Mouse (Mus musculus): Measurements from ENCODE around the gene Bcas2. TPM values are rescaled to one million over a fixed set of nuclear protein-coding genes. Genes with fewer than 3 reads are reported as not detected.

The Bcas2 gene
- polyA plus RNA-seq, 1 experiment from 2014 or later = 243 TPM

DNA sequence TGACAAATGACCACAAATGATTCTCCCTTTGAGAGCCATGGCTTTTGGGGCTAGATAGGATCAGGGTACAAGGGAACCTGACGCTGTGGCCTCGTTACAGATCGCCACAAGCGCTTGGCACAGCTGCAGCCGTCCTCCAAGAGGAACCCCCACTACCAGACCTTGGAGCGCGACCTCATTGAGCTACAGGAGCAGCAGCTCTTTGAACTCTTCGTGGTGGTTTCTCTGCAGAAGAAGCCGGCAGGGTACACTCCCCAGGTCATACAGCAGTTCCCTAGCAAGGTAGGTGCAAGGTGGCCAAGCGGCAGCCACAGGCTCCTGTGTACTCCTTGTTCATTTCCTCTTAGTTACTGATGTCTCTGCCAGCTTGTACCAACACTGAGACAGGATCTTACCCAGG, 22.5 kb upstream of the Bcas2 start:
- WGBS = 87% methylated on average over 10 of the region's 10 CpGs
- H3K4me1 ChIP-seq (ENCODE audit: control insufficient read depth, insufficient read depth, low read length) = no peaks in the 10 kb centered on the region
- no peak overlapping the region for H3K4me2 ChIP-seq (ENCODE audit: low read length)
- H3K9me3 ChIP-seq (replicated peaks; ENCODE audit: control insufficient read depth, low read length, poor library complexity, severe bottlenecking) = no peaks in the 10 kb centered on the region
- no peak for ATAC-seq
- H3K27me3 ChIP-seq (ENCODE audit: control insufficient read depth, insufficient read depth, low read depth, low read length) = no peaks in the 10 kb centered on the region
- no peak overlapping the region for H3K4me3 ChIP-seq (ENCODE audit: low read depth, low read length)
- no peak overlapping the region for H3K27ac ChIP-seq (ENCODE audit: low read length)
- H3K36me3 ChIP-seq (ENCODE audit: control insufficient read depth, insufficient read depth, low read length) = no peaks in the 10 kb centered on the region
- no peak overlapping the region for H3K9ac ChIP-seq (ENCODE audit: low read depth, low read length)

DNA sequence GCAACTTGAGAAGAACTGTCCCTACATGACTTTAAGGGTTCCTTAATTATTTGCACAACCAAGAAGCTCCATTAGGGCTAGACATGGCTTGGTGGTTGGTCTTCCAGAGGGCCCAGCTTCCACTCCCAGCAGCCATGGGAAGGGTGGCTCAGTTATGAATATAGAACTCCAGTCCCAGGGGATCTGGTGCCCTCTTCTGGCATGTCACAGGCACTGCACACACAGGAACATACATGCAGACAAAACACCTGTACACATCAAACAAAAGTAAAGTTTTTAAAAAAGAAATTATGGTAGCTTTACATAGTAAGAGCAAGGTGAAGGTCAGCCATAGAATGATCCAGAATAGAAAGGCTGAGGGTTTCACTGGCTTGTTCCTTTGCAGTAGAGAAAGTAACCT, 17.7 kb upstream of the Bcas2 start:
- no peak overlapping the region for H3K4me3 ChIP-seq (ENCODE audit: low read depth, low read length)
- no peak for ATAC-seq
- no peaks in the 10 kb centered on the region for H3K27me3 ChIP-seq (ENCODE audit: control insufficient read depth, insufficient read depth, low read depth, low read length)
- H3K27ac ChIP-seq (ENCODE audit: low read length) = no peak overlapping the region
- no peaks in the 10 kb centered on the region for H3K4me1 ChIP-seq (ENCODE audit: control insufficient read depth, insufficient read depth, low read length)
- H3K4me2 ChIP-seq (ENCODE audit: low read length) = no peak overlapping the region
- H3K9me3 ChIP-seq (replicated peaks; ENCODE audit: control insufficient read depth, low read length, poor library complexity, severe bottlenecking) = no peaks in the 10 kb centered on the region
- H3K36me3 ChIP-seq (ENCODE audit: control insufficient read depth, insufficient read depth, low read length) = no peaks in the 10 kb centered on the region
- no peak overlapping the region for H3K9ac ChIP-seq (ENCODE audit: low read depth, low read length)

DNA sequence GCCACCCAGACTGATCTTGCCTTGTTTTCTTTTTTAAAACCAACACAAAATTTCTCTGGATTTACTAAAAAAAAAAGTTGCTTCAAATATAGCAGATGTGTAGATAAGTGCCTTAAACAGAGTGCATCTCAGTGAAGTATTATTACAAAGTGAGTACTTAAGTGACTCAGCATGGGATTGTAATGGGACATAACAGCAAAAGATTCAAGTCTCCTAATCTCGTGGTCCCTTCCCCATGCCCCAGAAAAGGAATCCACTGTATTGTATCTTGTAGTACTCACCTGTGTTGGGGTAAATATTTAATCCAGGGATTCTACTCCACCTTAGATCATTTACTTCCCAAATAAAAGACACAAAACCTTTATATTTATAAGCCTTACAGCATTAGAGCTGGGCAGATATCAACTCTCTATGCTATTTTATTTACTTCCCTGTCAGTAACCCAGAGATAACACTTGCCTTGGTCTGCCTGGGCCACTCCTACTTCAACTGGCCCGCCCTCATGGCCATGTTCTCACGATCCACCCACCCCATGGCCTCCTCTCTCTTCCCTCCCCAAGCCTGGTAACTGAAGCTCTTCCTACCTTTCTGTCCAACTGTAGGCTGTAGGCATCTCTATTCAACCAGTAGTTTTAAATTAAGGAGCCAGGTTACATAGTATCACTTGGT, 12.1 kb upstream of the Bcas2 start:
- Histone ChIP-seq H3K9me3 (replicated peaks; ENCODE audit: control insufficient read depth, low read length, poor library complexity, severe bottlenecking) (no peaks in the 10 kb centered on the region), H3K4me2 (ENCODE audit: low read length) (no peak overlapping the region), H3K4me3 (ENCODE audit: low read depth, low read length) (no peak overlapping the region), H3K27ac (ENCODE audit: low read length) (no peak overlapping the region), H3K4me1 (ENCODE audit: control insufficient read depth, insufficient read depth, low read length) (no peaks in the 10 kb centered on the region), H3K9ac (ENCODE audit: low read depth, low read length) (no peak overlapping the region), H3K36me3 (ENCODE audit: control insufficient read depth, insufficient read depth, low read length) (no peaks in the 10 kb centered on the region), H3K27me3 (ENCODE audit: control insufficient read depth, insufficient read depth, low read depth, low read length) (no peaks in the 10 kb centered on the region)
- 63% methylated on average over 3 of the region's 3 CpGs for WGBS
- no peak for ATAC-seq

DNA sequence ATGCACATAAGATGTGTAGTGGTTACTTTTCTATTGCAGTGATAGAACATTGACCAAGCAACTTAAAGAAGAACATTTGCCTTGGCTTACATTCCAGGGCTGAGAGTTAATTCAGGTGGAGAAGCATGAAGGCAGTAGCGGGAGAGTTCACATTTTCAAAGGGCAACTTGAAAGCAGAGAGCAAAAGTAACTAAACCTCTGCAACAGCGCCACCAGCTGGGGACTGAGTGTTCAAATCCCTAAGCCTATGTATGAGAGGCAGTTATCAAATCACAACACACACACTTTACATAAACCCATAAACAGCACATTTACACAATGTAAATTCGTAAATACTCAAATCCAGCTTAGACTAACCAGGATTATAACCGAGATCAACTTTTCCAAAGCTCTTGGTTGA, 1.7 kb upstream of the Bcas2 start:
- Histone ChIP-seq H3K27me3 (ENCODE audit: control insufficient read depth, insufficient read depth, low read depth, low read length) (no peaks in the 10 kb centered on the region), H3K4me2 (ENCODE audit: low read length) (no peak overlapping the region), H3K27ac (ENCODE audit: low read length) (no peak overlapping the region), H3K9me3 (replicated peaks; ENCODE audit: control insufficient read depth, low read length, poor library complexity, severe bottlenecking) (no peaks in the 10 kb centered on the region), H3K4me3 (ENCODE audit: low read depth, low read length) (no peak overlapping the region), H3K9ac (ENCODE audit: low read depth, low read length) (no peak overlapping the region), H3K4me1 (ENCODE audit: control insufficient read depth, insufficient read depth, low read length) (peaks cover 15% of the 10 kb centered on the region), H3K36me3 (ENCODE audit: control insufficient read depth, insufficient read depth, low read length) (peaks cover 5% of the 10 kb centered on the region)
- 11% methylated on average over 4 of the region's 4 CpGs for WGBS
- no peak for ATAC-seq

DNA sequence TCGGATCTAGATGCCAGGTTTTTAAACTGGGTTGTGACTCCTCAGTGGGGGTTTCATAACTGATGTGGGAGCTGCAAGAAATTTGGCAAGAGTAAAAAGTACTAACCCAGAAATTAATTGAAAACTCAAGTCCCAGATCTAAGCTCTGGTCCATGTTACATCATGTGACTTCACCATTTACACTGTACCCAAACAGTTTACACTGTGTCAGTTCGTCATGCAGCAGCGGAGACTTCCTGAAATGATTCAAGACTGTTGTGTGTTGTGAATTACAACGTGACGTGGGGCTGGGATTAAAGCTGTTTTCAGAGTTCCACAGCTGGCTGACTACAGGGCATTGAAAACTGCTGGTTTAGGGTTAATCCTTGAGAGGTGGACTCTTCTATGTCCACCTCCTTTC, 1.2 kb downstream of the Bcas2 start:
- H3K27me3 ChIP-seq (ENCODE audit: control insufficient read depth, insufficient read depth, low read depth, low read length) = no peaks in the 10 kb centered on the region
- WGBS = 52% methylated on average over 5 of the region's 5 CpGs
- H3K9me3 ChIP-seq (replicated peaks; ENCODE audit: control insufficient read depth, low read length, poor library complexity, severe bottlenecking) = no peaks in the 10 kb centered on the region
- H3K4me2 ChIP-seq (ENCODE audit: low read length) = peak overlapping the region; percentile 96
- peak overlapping the region; percentile 79 for H3K9ac ChIP-seq (ENCODE audit: low read depth, low read length)
- H3K27ac ChIP-seq (ENCODE audit: low read length) = no peak overlapping the region; the same call in 1 of the 2 replicates
- peaks cover 17% of the 10 kb centered on the region for H3K36me3 ChIP-seq (ENCODE audit: control insufficient read depth, insufficient read depth, low read length)
- H3K4me3 ChIP-seq (ENCODE audit: low read depth, low read length) = peak overlapping the region; percentile 86
- ATAC-seq = no peak
- H3K4me1 ChIP-seq (ENCODE audit: control insufficient read depth, insufficient read depth, low read length) = peaks cover 15% of the 10 kb centered on the region

GRCm38 (mm10) chr3:103176740-103177139, 5.3 kb downstream of the Bcas2 start:
- H3K36me3 ChIP-seq (ENCODE audit: control insufficient read depth, insufficient read depth, low read length) = peaks cover 28% of the 10 kb centered on the region

GRCm38 (mm10) chr3:103179527-103179926, 8.1 kb downstream of the Bcas2 start:
- H3K36me3 ChIP-seq (ENCODE audit: control insufficient read depth, insufficient read depth, low read length) = peaks cover 23% of the 10 kb centered on the region
- H3K4me2 ChIP-seq (ENCODE audit: low read length) = no peak overlapping the region
- WGBS = 90% methylated on average over 9 of the region's 9 CpGs
- no peak for ATAC-seq
- H3K4me1 ChIP-seq (ENCODE audit: control insufficient read depth, insufficient read depth, low read length) = no peaks in the 10 kb centered on the region
- no peaks in the 10 kb centered on the region for H3K27me3 ChIP-seq (ENCODE audit: control insufficient read depth, insufficient read depth, low read depth, low read length)
- no peaks in the 10 kb centered on the region for H3K9me3 ChIP-seq (replicated peaks; ENCODE audit: control insufficient read depth, low read length, poor library complexity, severe bottlenecking)
- no peak overlapping the region for H3K4me3 ChIP-seq (ENCODE audit: low read depth, low read length)
- H3K9ac ChIP-seq (ENCODE audit: low read depth, low read length) = no peak overlapping the region
- H3K27ac ChIP-seq (ENCODE audit: low read length) = no peak overlapping the region

More at GRCm38 (mm10) chr3:103176740-103177139, 5.3 kb downstream of the Bcas2 start:
- ATAC-seq = no peak
- no peaks in the 10 kb centered on the region for H3K27me3 ChIP-seq (ENCODE audit: control insufficient read depth, insufficient read depth, low read depth, low read length)
- no peak overlapping the region for H3K4me3 ChIP-seq (ENCODE audit: low read depth, low read length)
- H3K4me2 ChIP-seq (ENCODE audit: low read length) = no peak overlapping the region
- WGBS = 91% methylated on average over 4 of the region's 4 CpGs
- H3K9ac ChIP-seq (ENCODE audit: low read depth, low read length) = no peak overlapping the region
- no peaks in the 10 kb centered on the region for H3K9me3 ChIP-seq (replicated peaks; ENCODE audit: control insufficient read depth, low read length, poor library complexity, severe bottlenecking)
- no peak overlapping the region for H3K27ac ChIP-seq (ENCODE audit: low read length)
- H3K4me1 ChIP-seq (ENCODE audit: control insufficient read depth, insufficient read depth, low read length) = peaks cover 10% of the 10 kb centered on the region

DNA sequence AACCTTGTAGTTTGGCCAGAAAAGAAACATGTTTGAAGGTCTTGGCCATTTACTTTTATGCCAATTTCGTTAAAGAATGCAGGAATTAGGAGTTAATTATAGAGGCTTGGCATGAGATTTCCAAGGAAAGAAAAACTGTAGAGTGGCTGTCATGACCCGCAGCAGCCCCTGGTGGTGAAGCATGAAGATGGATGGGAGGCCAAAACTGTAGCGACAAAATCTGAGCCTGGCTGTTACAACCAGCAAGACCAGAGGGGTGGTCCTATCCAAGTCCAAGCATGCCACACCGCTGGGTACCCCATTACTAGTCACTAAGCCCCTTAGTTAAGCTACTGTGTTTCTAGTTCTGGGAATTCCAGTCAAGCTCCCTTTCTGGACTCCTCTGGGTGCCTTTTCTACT, 9.7 kb downstream of the Bcas2 start:
- Histone ChIP-seq H3K4me2 (ENCODE audit: low read length) (no peak overlapping the region), H3K4me1 (ENCODE audit: control insufficient read depth, insufficient read depth, low read length) (no peaks in the 10 kb centered on the region), H3K9me3 (replicated peaks; ENCODE audit: control insufficient read depth, low read length, poor library complexity, severe bottlenecking) (no peaks in the 10 kb centered on the region), H3K27ac (ENCODE audit: low read length) (no peak overlapping the region), H3K4me3 (ENCODE audit: low read depth, low read length) (no peak overlapping the region), H3K36me3 (ENCODE audit: control insufficient read depth, insufficient read depth, low read length) (peaks cover 15% of the 10 kb centered on the region), H3K27me3 (ENCODE audit: control insufficient read depth, insufficient read depth, low read depth, low read length) (no peaks in the 10 kb centered on the region), H3K9ac (ENCODE audit: low read depth, low read length) (no peak overlapping the region)
- 59% methylated on average over 4 of the region's 4 CpGs for WGBS
- no peak for ATAC-seq

- H3K4me2 ChIP-seq (ENCODE audit: low read length) = no peak overlapping the region
- H3K4me3 ChIP-seq (ENCODE audit: low read depth, low read length) = no peak overlapping the region
- H3K9me3 ChIP-seq (replicated peaks; ENCODE audit: control insufficient read depth, low read length, poor library complexity, severe bottlenecking) = no peaks in the 10 kb centered on the region
- H3K4me1 ChIP-seq (ENCODE audit: control insufficient read depth, insufficient read depth, low read length) = no peaks in the 10 kb centered on the region
- no peak overlapping the region for H3K27ac ChIP-seq (ENCODE audit: low read length)
- no peak overlapping the region for H3K9ac ChIP-seq (ENCODE audit: low read depth, low read length)
- 75% methylated on average over 14 of the region's 14 CpGs for WGBS
- no peaks in the 10 kb centered on the region for H3K27me3 ChIP-seq (ENCODE audit: control insufficient read depth, insufficient read depth, low read depth, low read length)
- peaks cover 10% of the 10 kb centered on the region for H3K36me3 ChIP-seq (ENCODE audit: control insufficient read depth, insufficient read depth, low read length)
- no peak for ATAC-seq
These were observed 11.4 kb downstream of the Bcas2 start for GRCm38 (mm10) chr3:103182821-103183220.

Measured in midbrain, embryonic 16.5 days (tissue).